Mouse (Mus musculus) cerebellum, adult 2 months (tissue): ENCODE measurements at regions not wholly inside any gene's neighbourhood (a gene's known extent, or its start where the extent isn't known, plus 50 kb on each side); places are given as distances from the start of the nearest gene placed in this dataset.

Source experiments
- CTCF ChIP-seq: fragments of 200-500 bp; IDR thresholded peaks from 2 replicates; pipeline ENCODE4 v1.5.1; 2011; ENCODE audit warnings: low read depth, mild to moderate bottlenecking, control low read depth, low read length, moderate library complexity, borderline replicate concordance; ENCODE audit not compliant: insufficient read depth
- POLR2A ChIP-seq: fragments of 200-500 bp; IDR thresholded peaks from 2 replicates; pipeline ENCODE4 v1.6.1; 2011; ENCODE audit warnings: low read length, control low read depth, borderline replicate concordance; ENCODE audit not compliant: insufficient read depth

GRCm38 (mm10) chr14:31892186-31892510, 61.7 kb upstream of the Ankrd28 start:
- no peak for TF ChIP-seq POLR2A
- TF ChIP-seq CTCF: no peak
